Mouse (Mus musculus) cerebellum, adult 2 months (tissue): ENCODE data around the gene Plcd1.

Experiments used
- CTCF ChIP-seq: fragments of 200-500 bp; IDR thresholded peaks from 2 replicates; pipeline ENCODE4 v1.5.1; 2011; ENCODE audit warnings: low read depth, mild to moderate bottlenecking, control low read depth, low read length, moderate library complexity, borderline replicate concordance; ENCODE audit not compliant: insufficient read depth
- POLR2A ChIP-seq: fragments of 200-500 bp; IDR thresholded peaks from 2 replicates; pipeline ENCODE4 v1.6.1; 2011; ENCODE audit warnings: low read length, control low read depth, borderline replicate concordance; ENCODE audit not compliant: insufficient read depth

DNA sequence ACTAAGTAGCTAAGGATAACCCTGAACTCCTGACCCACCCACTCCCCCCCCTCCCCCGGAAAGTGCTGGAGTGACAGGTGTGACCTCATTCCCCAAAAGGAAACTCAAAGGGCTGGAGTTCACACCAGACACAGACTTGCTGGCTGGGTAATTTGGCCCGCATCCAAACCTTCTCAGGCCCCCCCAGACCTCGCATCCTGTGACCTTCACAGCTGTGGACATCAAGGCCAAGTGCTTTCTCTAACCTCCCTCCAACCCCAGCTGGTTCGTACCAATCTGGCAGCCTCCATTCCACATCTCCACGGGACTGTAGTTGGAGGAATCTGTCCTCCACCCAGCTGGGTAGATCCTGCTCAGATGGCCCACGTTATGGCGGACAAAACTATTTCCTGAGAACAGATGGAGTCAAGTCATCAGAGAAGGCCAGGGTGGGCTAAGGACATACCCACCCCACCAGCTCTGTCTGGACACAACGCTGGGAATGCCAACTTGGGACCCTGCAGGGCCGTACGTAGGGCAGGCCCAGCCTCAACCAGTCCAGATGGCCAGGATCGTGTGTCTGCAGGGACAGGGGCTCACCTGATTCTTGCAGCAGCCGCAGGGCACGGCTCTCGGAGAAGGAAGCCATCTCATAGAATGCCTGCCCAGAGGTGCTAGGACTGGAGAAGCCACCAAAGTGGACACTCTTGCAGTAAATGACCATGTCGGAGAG, 20.0 kb downstream of the Plcd1 start:
- TF ChIP-seq CTCF (no peak), POLR2A (no peak)
